Mouse (Mus musculus): ENCODE measurements at regions not wholly inside any gene's neighbourhood (a gene's known extent, or its start where the extent isn't known, plus 50 kb on each side); places are given as distances from the start of the nearest gene placed in this dataset.

- in situ Hi-C loops (cut with MboI, MseI), result no loop called here
These were observed 999.8 kb upstream of the Crim1 start for GRCm38 (mm10) chr17:77200256-77200655.

- in situ Hi-C loops (cut with MboI, MseI), result no loop called here
These were observed 999.4 kb upstream of the Crim1 start for GRCm38 (mm10) chr17:77200671-77201070.

- in situ Hi-C loops (cut with MboI, MseI), result no loop called here
These were observed 989.1 kb upstream of the Crim1 start for GRCm38 (mm10) chr17:77210947-77211346.

DNA sequence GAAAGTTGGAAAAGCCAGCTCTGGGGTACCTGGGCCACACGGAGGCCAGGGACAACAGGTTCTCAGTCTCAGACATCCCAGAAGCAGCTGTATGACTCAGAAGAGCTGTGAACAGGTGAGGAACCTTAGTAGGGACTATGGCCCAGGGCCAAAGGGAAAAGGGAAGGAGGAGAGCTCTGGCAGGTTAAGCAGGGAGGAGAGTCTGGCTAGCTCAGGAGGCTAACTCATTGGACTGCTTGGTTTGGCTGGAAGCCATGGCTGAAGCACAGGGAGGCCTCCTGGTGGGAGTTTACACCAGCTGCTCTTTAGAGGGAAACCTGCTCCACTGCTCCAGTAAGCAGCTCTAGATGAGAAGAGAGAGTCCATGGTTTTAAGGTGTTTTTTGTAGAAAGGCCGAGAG is 955.0 kb upstream of the Crim1 start:
- in situ Hi-C loops (cut with MboI, MseI), result loop anchor here (10.0 kb wide), 1 partner anchor 330 kb away; no protein-coding TSS in a partner anchor

Data from T-helper 2 cell (primary cell).